Mouse (Mus musculus): ENCODE data around the gene Ephb2. TPM values are rescaled to one million over a fixed set of nuclear protein-coding genes. Genes with fewer than 3 reads are reported as not detected.

Ephb2 gene
- 15.1 and 15.5 TPM in 2 replicates for polyA plus RNA-seq (2011; ENCODE audit: insufficient read depth, insufficient read length, low read depth, missing spikeins)

GRCm38 (mm10) chr4:136835621-136836386, at the start of gene Ephb2:
Ephb2 (minus strand) TSS chr4:136835988.
- TF ChIP-seq CTCF (IDR thresholded peaks at IDR 0.05; ENCODE audit: low read depth, low read length) (no peak), POLR2A (IDR thresholded peaks at IDR 0.05; ENCODE audit: insufficient read depth, low read length) (no peak), EP300 (IDR thresholded peaks at IDR 0.05; ENCODE audit: insufficient read depth, low read depth, low read length) (no peak)
- H3K9me3 ChIP-seq (replicated peaks; ENCODE audit: control insufficient read depth, insufficient read depth, low read length, poor library complexity, severe bottlenecking) = no peaks in the 10 kb centered on the region
- H3K9ac ChIP-seq (ENCODE audit: low read depth, poor library complexity, severe bottlenecking) = peak within 1 kb of the TSS; percentile 82
- H3K4me1 ChIP-seq (ENCODE audit: control insufficient read depth, insufficient read depth, low read length) = peaks cover 4% of the 10 kb centered on the region
- no peak within 1 kb of the TSS for H3K27ac ChIP-seq (ENCODE audit: insufficient read depth, low read length)
- no peaks in the 10 kb centered on the region for H3K36me3 ChIP-seq (ENCODE audit: control insufficient read depth, insufficient read depth, low read length, poor library complexity, severe bottlenecking)
- H3K4me3 ChIP-seq (ENCODE audit: low read depth, low read length) = peak within 1 kb of the TSS; percentile 63
- H3K27me3 ChIP-seq (ENCODE audit: control insufficient read depth, insufficient read depth, low read length, poor library complexity, severe bottlenecking) = no peaks in the 10 kb centered on the region

DNA sequence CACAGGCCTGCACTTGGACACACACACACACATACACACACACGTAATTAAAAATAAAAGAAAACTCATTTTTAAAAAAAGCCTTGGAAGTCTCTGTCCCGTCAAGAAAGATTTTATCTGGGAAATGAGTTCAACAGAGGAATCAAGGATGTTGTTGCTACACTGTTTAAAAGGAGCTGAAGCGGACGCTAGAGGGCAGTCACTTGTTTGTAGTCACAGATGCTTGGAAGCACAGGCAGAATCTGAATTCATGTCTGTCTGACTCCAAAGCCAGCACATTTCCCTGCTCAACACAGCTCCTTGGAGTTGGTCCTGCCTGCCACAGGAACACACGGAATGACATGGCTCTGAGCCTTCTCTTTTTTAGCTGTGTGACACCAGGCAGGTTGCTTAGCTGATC, 42.8 kb upstream of the Ephb2 start:
- Histone ChIP-seq H3K36me3 (ENCODE audit: control insufficient read depth, insufficient read depth, low read length, poor library complexity, severe bottlenecking) (no peaks in the 10 kb centered on the region), H3K9ac (ENCODE audit: low read depth, poor library complexity, severe bottlenecking) (no peak overlapping the region), H3K27ac (ENCODE audit: insufficient read depth, low read length) (no peak overlapping the region; the same call in 1 of the 2 replicates), H3K4me1 (ENCODE audit: control insufficient read depth, insufficient read depth, low read length) (no peaks in the 10 kb centered on the region), H3K9me3 (replicated peaks; ENCODE audit: control insufficient read depth, insufficient read depth, low read length, poor library complexity, severe bottlenecking) (no peaks in the 10 kb centered on the region), H3K27me3 (ENCODE audit: control insufficient read depth, insufficient read depth, low read length, poor library complexity, severe bottlenecking) (no peaks in the 10 kb centered on the region), H3K4me3 (ENCODE audit: low read depth, low read length) (no peak overlapping the region)
- TF ChIP-seq EP300 (IDR thresholded peaks at IDR 0.05; ENCODE audit: insufficient read depth, low read depth, low read length) (no peak), POLR2A (IDR thresholded peaks at IDR 0.05; ENCODE audit: insufficient read depth, low read length) (no peak)

DNA sequence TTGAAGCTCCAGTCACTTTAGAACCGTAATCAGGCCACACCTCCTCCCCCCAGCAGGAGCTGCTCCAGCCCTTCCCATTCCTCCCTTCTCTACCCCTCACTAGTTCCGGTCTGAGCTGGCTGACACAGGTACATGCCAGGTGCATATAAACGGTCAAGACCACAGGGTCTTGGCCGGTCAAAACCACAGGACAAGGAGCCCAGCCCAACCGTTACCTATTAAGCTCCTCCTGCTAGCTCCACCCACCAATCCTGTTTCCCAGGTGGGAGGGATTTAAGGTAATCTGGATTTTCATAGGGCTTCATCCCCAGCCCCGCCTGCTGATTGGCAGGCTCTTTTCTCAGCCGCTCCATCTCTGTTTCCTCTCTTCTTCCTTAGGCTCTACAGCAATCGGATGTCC, 42.4 kb upstream of the Ephb2 start:
- H3K9ac ChIP-seq (ENCODE audit: low read depth, poor library complexity, severe bottlenecking) = no peak overlapping the region
- H3K4me1 ChIP-seq (ENCODE audit: control insufficient read depth, insufficient read depth, low read length) = no peaks in the 10 kb centered on the region
- H3K27me3 ChIP-seq (ENCODE audit: control insufficient read depth, insufficient read depth, low read length, poor library complexity, severe bottlenecking) = no peaks in the 10 kb centered on the region
- no peak overlapping the region for H3K27ac ChIP-seq (ENCODE audit: insufficient read depth, low read length)
- TF ChIP-seq EP300 (IDR thresholded peaks at IDR 0.05; ENCODE audit: insufficient read depth, low read depth, low read length) (peak; percentile 79), CTCF (IDR thresholded peaks at IDR 0.05; ENCODE audit: low read depth, low read length) (no peak)
- H3K4me3 ChIP-seq (ENCODE audit: low read depth, low read length) = peak overlapping the region; percentile 18
- H3K36me3 ChIP-seq (ENCODE audit: control insufficient read depth, insufficient read depth, low read length, poor library complexity, severe bottlenecking) = no peaks in the 10 kb centered on the region
- no peaks in the 10 kb centered on the region for H3K9me3 ChIP-seq (replicated peaks; ENCODE audit: control insufficient read depth, insufficient read depth, low read length, poor library complexity, severe bottlenecking)

DNA sequence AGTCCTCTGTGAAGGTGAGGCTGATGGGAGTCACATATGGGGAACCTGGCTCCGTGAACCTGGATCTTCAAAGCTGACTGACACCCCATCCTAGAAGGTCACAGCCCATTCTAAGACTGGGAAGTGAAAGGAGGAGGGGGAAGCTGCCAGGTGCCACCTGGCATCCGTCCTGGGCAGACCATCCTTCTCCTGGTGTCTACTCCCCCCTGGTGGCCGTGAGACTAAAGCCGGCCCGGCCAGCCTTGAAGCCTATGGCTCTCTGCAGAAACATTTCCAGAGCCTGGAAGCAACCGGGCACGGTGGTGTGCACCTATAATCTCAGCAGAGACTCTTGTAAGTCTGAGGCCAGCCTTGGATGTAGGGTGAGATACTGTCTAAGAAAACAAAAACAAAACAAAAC, 41.2 kb upstream of the Ephb2 start:
- Histone ChIP-seq H3K4me3 (ENCODE audit: low read depth, low read length) (no peak overlapping the region), H3K27ac (ENCODE audit: insufficient read depth, low read length) (no peak overlapping the region), H3K9me3 (replicated peaks; ENCODE audit: control insufficient read depth, insufficient read depth, low read length, poor library complexity, severe bottlenecking) (no peaks in the 10 kb centered on the region), H3K27me3 (ENCODE audit: control insufficient read depth, insufficient read depth, low read length, poor library complexity, severe bottlenecking) (no peaks in the 10 kb centered on the region), H3K4me1 (ENCODE audit: control insufficient read depth, insufficient read depth, low read length) (no peaks in the 10 kb centered on the region), H3K36me3 (ENCODE audit: control insufficient read depth, insufficient read depth, low read length, poor library complexity, severe bottlenecking) (no peaks in the 10 kb centered on the region), H3K9ac (ENCODE audit: low read depth, poor library complexity, severe bottlenecking) (no peak overlapping the region)
- TF ChIP-seq CTCF (IDR thresholded peaks at IDR 0.05; ENCODE audit: low read depth, low read length) (peak; percentile 74), POLR2A (IDR thresholded peaks at IDR 0.05; ENCODE audit: insufficient read depth, low read length) (no peak)

DNA sequence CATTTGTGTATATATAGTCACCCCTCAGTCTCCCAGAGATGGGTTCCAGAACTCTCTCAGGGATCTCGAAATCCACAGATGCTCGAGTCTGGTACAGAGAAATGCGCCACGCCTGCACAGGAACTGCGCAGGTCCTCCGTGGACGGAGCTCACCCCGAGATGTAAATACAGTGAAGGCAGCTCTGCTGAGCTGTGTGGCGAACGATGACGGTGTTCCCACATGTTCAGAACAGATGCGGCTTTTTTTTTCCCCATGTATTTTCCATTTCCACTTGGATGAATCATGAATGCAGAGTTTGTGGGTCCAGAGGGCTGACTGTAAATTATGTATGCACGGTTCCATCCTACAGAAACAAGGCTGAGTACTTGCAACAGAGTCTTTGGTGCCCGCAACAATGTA, 39.2 kb upstream of the Ephb2 start:
- TF ChIP-seq EP300 (IDR thresholded peaks at IDR 0.05; ENCODE audit: insufficient read depth, low read depth, low read length) (no peak), POLR2A (IDR thresholded peaks at IDR 0.05; ENCODE audit: insufficient read depth, low read length) (no peak), CTCF (IDR thresholded peaks at IDR 0.05; ENCODE audit: low read depth, low read length) (no peak)
- Histone ChIP-seq H3K27ac (ENCODE audit: insufficient read depth, low read length) (no peak overlapping the region), H3K9ac (ENCODE audit: low read depth, poor library complexity, severe bottlenecking) (no peak overlapping the region), H3K27me3 (ENCODE audit: control insufficient read depth, insufficient read depth, low read length, poor library complexity, severe bottlenecking) (no peaks in the 10 kb centered on the region), H3K36me3 (ENCODE audit: control insufficient read depth, insufficient read depth, low read length, poor library complexity, severe bottlenecking) (no peaks in the 10 kb centered on the region), H3K9me3 (replicated peaks; ENCODE audit: control insufficient read depth, insufficient read depth, low read length, poor library complexity, severe bottlenecking) (no peaks in the 10 kb centered on the region), H3K4me1 (ENCODE audit: control insufficient read depth, insufficient read depth, low read length) (no peaks in the 10 kb centered on the region), H3K4me3 (ENCODE audit: low read depth, low read length) (no peak overlapping the region)

DNA sequence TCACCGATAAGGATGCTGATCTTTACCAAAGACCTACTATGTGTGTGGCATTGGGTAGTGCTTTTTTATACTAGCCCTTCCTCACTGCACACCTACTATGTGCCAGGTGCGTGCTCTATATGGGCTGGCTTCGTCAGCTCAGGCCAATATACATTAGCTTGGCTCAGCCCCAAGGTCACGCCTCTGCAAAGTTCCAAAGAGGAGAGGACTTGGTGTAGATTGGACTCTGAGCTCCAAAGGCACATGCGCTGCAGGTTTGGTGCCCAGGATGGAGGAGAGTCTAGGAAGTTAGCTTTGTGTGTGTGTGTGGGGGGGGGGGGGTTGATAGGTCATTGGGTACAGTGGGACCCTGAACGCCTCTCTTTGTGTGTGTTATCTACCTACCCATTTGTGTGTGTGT, 32.6 kb upstream of the Ephb2 start:
- Histone ChIP-seq H3K4me3 (ENCODE audit: low read depth, low read length) (no peak overlapping the region), H3K27me3 (ENCODE audit: control insufficient read depth, insufficient read depth, low read length, poor library complexity, severe bottlenecking) (no peaks in the 10 kb centered on the region), H3K9me3 (replicated peaks; ENCODE audit: control insufficient read depth, insufficient read depth, low read length, poor library complexity, severe bottlenecking) (no peaks in the 10 kb centered on the region), H3K27ac (ENCODE audit: insufficient read depth, low read length) (no peak overlapping the region), H3K4me1 (ENCODE audit: control insufficient read depth, insufficient read depth, low read length) (no peaks in the 10 kb centered on the region), H3K9ac (ENCODE audit: low read depth, poor library complexity, severe bottlenecking) (no peak overlapping the region), H3K36me3 (ENCODE audit: control insufficient read depth, insufficient read depth, low read length, poor library complexity, severe bottlenecking) (no peaks in the 10 kb centered on the region)
- no peak for TF ChIP-seq CTCF (IDR thresholded peaks at IDR 0.05; ENCODE audit: low read depth, low read length)
